Mouse (Mus musculus) testis, adult 2 months (tissue): ENCODE results near the gene Tm6sf1. TPM values are rescaled to one million over a fixed set of nuclear protein-coding genes. Genes with fewer than 3 reads are reported as not detected.
"Not testable (repeated sequence)": the region's sequence is repeated elsewhere in the genome, so short reads cannot be mapped to it uniquely, and the experiment has no call there.

Experiments used
- H3K27ac ChIP-seq: fragments of 200-500 bp; 2 replicates; pipeline ENCODE4 v1.5.1; 2012; ENCODE audit warnings: low read depth, low read length; ENCODE audit not compliant: control insufficient read depth, insufficient read depth
- H3K27me3 ChIP-seq: fragments of 200-500 bp; 2 replicates; pipeline ENCODE4 v1.6.1; 2012; ENCODE audit warnings: mild to moderate bottlenecking, low read length, moderate library complexity; ENCODE audit not compliant: control insufficient read depth, insufficient read depth
- H3K36me3 ChIP-seq: fragments of 200-500 bp; 2 replicates; pipeline ENCODE4 v1.6.1; 2012; ENCODE audit warnings: mild to moderate bottlenecking, low read length; ENCODE audit not compliant: control insufficient read depth, insufficient read depth
- H3K4me1 ChIP-seq: fragments of 200-500 bp; 2 replicates; pipeline ENCODE4 v1.6.1; 2012; ENCODE audit warnings: low read length; ENCODE audit not compliant: control insufficient read depth, insufficient read depth
- H3K4me3 ChIP-seq: fragments of 200-500 bp; 2 replicates; pipeline ENCODE4 v1.5.1; 2012; ENCODE audit warnings: low read depth, mild to moderate bottlenecking, low read length, moderate library complexity, mixed read lengths; ENCODE audit not compliant: control insufficient read depth
- CTCF ChIP-seq: fragments of 200-500 bp; IDR thresholded peaks from 2 replicates; pipeline ENCODE4 v1.5.1; 2012; ENCODE audit warnings: low read depth, mild to moderate bottlenecking, inconsistent platforms, low read length, moderate library complexity; ENCODE audit not compliant: control insufficient read depth, insufficient read depth, insufficient replicate concordance
- POLR2A ChIP-seq: fragments of 200-500 bp; IDR thresholded peaks from 2 replicates; pipeline ENCODE4 v1.6.1; 2012; ENCODE audit warnings: low read depth, mild to moderate bottlenecking, inconsistent platforms, low read length, moderate library complexity; ENCODE audit not compliant: control insufficient read depth
- polyA plus RNA-seq: library from polyadenylated mRNA; depleted of rRNA; stranded (reverse); fragments of >200 nt; gene quantifications from 2 replicates; pipeline ENCODE4 v1.2.3, GENCODE M21; 2012

The Tm6sf1 gene
- polyA plus RNA-seq, 1 experiment: 9.5 TPM

GRCm38 (mm10) chr7:81835430-81835829, 23.4 kb upstream of the Tm6sf1 start:
- TF ChIP-seq POLR2A: no peak
- TF ChIP-seq CTCF: no peak
- no peaks in the 10 kb centered on the region for H3K36me3 ChIP-seq
- H3K4me1 ChIP-seq: no peaks in the 10 kb centered on the region
- H3K4me3 ChIP-seq: no peak overlapping the region
- no peak overlapping the region for H3K27ac ChIP-seq
- H3K27me3 ChIP-seq: no peaks in the 10 kb centered on the region

DNA sequence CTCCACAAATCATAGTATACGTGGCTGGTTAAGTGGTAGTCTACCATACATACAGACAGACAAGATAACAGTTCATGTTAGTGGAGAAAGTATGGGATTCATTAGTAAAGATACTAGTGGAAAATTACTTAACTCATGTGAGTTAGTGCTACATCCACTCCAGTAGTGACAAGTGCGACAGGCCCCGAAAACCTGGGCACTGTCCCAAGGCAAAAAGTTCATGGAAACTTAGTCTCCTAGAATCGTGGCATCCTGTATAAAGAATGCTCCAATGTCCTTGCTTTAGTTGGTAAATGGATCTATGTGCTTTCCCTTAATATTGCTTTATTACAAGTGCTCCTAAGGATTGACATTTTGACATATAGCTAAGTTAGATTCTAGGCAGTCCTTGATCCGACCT, 21.0 kb upstream of the Tm6sf1 start:
- not testable (repeated sequence) for H3K36me3 ChIP-seq, H3K4me1 ChIP-seq, H3K4me3 ChIP-seq, H3K27ac ChIP-seq, H3K27me3 ChIP-seq

DNA sequence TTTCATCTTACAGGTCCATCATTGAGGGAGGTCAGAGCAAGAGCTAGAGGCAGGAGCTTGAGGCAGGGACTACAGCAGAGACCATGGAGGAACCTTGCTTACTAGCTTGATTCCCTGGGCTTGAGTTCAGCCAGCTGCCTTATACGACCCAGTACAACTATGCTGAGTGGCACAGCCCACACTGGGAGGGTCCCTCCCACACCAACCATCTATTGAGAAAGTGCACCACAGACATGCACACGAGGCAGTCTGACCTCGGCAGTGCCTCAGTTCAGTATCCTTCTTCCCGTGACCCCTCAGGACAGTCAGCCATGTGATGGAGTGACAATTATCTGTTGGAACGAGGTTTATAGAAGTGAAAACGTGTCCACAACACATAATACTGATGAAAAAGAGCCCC, 19.1 kb upstream of the Tm6sf1 start:
- TF ChIP-seq CTCF (no peak), POLR2A (no peak)

DNA sequence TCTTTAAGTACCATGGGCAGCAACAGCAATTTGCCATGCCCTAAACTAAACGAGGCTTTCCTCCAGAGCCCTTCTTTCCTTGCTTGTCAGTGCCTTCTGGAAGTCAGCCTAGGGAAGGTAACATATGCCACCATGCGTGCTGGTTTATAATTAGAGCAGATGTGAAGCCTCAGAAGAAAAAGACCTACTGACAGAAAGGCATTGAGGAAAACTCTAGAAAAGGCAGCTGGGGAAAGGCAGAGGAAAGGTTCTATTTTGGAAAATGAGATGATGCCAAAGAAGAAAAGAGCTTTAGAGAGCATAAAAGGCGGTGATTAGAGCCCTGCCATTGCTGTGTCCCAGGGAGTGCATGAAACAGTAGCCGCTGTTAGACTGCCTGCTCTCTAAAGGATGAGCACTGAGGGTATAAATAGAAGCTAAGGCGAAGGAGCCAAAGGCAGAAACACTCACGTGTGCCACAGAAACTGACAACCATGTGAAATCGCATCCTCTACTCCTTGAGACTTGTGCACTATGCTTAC, 18.1 kb upstream of the Tm6sf1 start:
- TF ChIP-seq CTCF (no peak), POLR2A (no peak)
- no peaks in the 10 kb centered on the region for H3K36me3 ChIP-seq
- H3K4me1 ChIP-seq: no peaks in the 10 kb centered on the region
- H3K27me3 ChIP-seq: no peaks in the 10 kb centered on the region
- no peak overlapping the region for H3K27ac ChIP-seq
- H3K4me3 ChIP-seq: no peak overlapping the region

More for the DNA sequence above, 19.1 kb upstream of the Tm6sf1 start:
- H3K36me3 ChIP-seq: no peaks in the 10 kb centered on the region
- H3K27me3 ChIP-seq: no peaks in the 10 kb centered on the region
- H3K27ac ChIP-seq: no peak overlapping the region
- H3K4me3 ChIP-seq: no peak overlapping the region
- H3K4me1 ChIP-seq: no peaks in the 10 kb centered on the region

DNA sequence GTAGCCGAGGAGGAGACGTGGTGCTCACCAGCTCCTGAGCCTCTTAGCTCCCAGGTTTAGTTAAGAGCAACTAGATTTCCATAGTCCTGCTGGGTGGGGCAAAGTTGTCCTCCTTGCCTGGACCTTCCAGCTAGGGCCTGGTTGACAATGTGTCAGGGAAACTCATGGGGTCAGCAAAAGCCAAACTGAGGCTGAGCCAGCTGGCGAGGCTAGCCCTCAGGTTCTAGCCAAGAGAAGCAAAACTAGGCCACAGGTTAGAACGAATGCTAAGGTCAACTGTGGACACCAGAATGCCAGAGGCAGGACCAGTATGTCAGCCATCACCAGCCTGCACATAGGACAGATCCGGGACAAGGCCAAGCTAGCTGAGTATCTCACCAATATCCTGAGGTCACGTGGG, 17.4 kb upstream of the Tm6sf1 start:
- Histone ChIP-seq H3K4me1 (no peaks in the 10 kb centered on the region), H3K27ac (no peak overlapping the region), H3K4me3 (no peak overlapping the region), H3K27me3 (no peaks in the 10 kb centered on the region), H3K36me3 (no peaks in the 10 kb centered on the region)
- TF ChIP-seq POLR2A (no peak), CTCF (no peak)

DNA sequence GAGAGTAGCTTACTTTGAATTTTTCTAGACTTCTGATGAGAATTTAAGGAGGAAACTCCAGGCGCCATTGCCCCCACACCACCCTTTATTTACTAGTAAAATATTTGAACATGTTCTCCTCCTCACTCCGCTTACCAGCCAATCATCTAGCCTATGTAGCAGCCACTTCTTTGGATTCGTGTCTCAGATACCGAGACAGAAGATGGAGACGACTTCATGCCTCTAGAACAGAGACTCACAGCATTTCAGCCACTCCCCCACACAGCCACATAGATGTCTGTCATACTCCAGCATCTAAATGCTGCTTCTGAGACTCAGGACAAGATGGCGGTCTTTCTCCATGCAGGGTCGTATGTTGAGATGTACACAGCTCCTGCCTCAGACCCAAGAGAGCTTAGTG, 16.7 kb upstream of the Tm6sf1 start:
- Histone ChIP-seq H3K27me3 (no peaks in the 10 kb centered on the region), H3K36me3 (no peaks in the 10 kb centered on the region), H3K4me3 (no peak overlapping the region), H3K27ac (no peak overlapping the region), H3K4me1 (no peaks in the 10 kb centered on the region)
- TF ChIP-seq CTCF (no peak), POLR2A (no peak)

- Histone ChIP-seq H3K27ac (no peak overlapping the region), H3K27me3 (no peaks in the 10 kb centered on the region), H3K36me3 (no peaks in the 10 kb centered on the region), H3K4me1 (no peaks in the 10 kb centered on the region), H3K4me3 (no peak overlapping the region)
- TF ChIP-seq CTCF (no peak), POLR2A (no peak)
These were observed 15.8 kb upstream of the Tm6sf1 start for GRCm38 (mm10) chr7:81842998-81843397.

DNA sequence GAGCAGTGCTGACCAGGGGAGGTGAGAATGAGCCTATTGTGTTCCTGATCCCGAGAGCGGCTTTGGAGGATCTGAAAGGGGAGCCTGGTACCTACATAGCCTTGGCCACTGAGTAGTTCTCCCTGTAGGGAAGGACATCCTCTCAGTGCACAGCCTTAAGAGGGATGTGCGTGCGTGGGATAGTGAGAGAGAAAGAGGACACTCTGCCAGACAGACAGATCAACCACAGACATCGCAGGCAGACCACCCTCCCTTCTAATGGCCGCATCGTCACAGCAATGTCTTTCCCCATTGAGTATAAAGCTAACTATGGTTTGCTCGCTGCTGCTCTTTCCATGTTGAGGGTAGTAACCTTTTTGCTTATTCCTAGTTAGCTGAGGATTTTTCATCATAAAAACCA, 14.9 kb upstream of the Tm6sf1 start:
- no peaks in the 10 kb centered on the region for H3K4me1 ChIP-seq
- TF ChIP-seq CTCF (no peak), POLR2A (no peak)

More for the DNA sequence above, 14.9 kb upstream of the Tm6sf1 start:
- Histone ChIP-seq H3K36me3 (no peaks in the 10 kb centered on the region), H3K4me3 (no peak overlapping the region), H3K27me3 (no peaks in the 10 kb centered on the region), H3K27ac (no peak overlapping the region)
